Mouse (Mus musculus): ENCODE data around the gene Med24.

GRCm38 (mm10) chr11:98775348-98776051 lies 46.3 kb upstream of the Med24 start:
- TF ChIP-seq CTCF (IDR thresholded peaks at IDR 0.05; ENCODE audit: insufficient read depth, low read length) (no peak), POLR2A (IDR thresholded peaks at IDR 0.05; ENCODE audit: borderline replicate concordance, extremely low read depth, low read depth, low read length) (peak; percentile 10; the same call in 1 of the 2 replicates)
